Mouse (Mus musculus): ENCODE results near the gene Naa16.

DNA sequence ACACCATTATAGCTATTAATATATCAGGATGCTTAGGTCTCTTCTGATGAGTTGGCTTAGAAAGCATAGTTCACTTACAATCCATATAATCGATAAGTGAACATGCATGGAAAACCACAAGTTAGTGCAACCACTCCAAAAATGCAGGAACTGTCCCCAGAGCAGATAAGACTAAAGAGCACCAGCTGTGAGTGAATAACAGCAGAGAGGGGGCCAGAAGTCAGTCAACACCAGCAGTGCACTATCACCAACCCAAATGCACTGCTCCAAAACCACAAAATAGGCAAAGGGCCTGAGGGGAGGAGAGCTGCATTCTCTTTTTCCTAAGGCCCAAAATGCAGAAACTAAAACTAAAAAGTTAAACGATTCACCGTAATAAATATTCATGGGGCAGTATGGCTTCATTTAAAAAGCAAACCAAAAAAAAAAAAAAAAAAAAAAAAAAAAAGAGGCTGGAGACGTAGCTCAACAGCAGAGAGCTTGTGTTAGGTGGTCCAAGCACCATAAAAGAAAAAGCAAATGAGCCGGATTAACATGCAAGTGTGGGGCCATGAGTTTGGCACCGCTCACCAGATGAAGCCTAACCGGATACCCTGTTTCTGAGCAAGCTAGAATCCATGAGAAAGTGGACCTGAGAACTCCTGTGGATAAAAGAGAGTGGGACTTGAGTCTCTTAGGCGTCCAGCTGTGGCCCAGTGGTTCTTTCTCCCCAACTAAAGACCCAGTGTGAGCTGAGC lies 77.0 kb downstream of the Naa16 start:
- TF ChIP-seq POLR2AphosphoS5 (IDR thresholded peaks at IDR 0.05; ENCODE audit: insufficient replicate concordance, low read depth, low read length) = no peak
- no peak for TF ChIP-seq CTCF (IDR thresholded peaks at IDR 0.05; ENCODE audit: low read depth, low read length)
- TF ChIP-seq GATA1 (IDR thresholded peaks at IDR 0.05; ENCODE audit: borderline replicate concordance, low read length) = no peak
- no peak for TF ChIP-seq TAL1 (conservative IDR thresholded peaks at IDR 0.05; ENCODE audit: low read depth, low read length)
- TF ChIP-seq GATA2 (IDR thresholded peaks at IDR 0.05; ENCODE audit: borderline replicate concordance, low read depth, low read length) = no peak
